Mouse (Mus musculus): ENCODE data around the gene Cul7.

The Cul7 gene

DNA sequence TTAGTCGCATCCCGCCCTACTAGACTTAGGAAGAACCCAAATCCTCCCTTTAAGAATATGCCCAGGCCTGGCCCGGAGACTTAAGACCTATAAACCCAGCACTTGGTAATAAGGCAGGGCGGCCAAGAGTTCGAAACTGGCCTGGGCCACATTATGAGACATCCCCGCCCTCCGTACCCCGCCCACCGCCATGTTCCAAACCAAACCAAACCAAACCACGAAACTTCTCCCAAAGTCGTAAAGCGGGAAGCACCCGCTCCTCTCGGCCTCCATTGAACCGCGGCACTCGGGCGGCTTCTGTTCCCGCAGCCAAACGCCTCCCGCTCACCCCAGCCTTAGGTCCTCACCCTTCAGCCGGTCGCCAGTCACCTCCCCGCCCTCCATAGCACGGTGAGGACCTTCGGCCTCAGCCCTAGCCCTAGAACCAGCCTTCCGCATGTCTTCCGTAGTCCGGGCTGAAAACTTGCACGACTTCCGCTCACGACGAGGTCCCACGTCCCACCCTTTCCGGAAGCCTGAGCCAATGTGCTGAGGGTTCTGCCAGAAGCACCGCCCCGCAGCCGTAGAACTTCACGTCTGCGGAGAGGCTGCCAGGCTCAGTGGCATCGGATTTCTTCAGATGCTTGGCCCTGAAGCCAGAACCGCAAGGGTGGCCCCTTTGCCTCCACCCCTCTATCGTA, 23.9 kb downstream of the Cul7 start, which contains the start of gene Rrp36:
TSS of gene Rrp36 (minus strand) at position 503 of the 680 bp plus-strand sequence.
- peak; percentile 88 for DNase-seq

DNA sequence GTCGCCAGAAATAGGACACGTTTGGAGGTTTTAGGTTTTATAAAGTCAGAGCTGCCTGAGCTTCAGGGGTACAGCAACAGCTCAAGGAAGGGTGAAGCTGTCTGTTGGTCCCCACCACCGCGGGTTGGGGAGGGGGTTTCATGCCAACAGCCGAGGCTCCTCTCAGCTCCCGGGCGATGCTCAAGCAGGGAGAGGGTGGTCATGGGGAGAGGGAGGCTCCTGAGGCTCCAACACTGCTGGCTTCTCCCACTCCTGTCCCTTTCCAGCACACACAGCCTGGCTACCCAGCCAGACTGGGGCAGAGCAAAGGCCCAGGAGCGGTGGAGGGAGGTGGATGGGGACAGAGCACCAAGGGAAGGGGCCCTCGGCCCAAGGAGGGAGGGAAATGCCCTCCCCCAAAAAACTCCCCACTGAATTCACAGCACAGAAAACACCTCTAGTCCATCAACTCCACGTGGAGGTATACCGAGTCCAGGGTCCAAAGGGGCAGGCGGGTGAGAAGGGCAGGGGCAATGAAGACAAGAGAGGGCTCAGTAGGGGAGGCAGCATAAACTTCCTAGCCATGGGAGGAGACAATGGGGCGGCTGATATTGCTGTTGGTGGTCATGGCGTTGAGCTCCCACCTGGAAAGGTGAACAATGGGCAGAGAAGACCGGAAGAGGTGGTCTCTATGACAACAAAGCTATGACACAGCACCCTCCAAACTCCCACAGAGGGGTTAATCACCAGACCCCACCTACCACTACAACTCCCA, 24.6 kb downstream of the Cul7 start:
- DNase-seq = no peak

DNA sequence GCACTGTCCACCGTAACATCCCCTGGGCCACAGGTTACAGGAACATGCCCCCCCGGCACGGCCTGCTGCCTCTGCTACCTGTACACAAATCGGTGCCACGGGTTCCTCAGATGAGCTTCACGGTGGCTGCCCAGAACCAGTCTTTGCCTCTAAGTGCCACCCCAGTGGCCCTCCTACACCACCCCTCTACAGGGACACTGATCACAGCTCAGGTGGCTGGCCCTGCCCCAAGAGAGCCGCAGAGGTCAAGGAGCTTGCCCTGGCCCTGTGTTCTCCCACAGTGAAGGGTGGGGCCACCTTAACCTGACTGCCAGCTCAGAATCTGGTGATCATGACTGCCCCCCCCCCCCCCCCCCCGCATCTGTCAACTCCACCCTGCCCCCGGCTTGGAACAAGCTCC, 28.3 kb downstream of the Cul7 start, which contains the start of gene Mea1:
TSS of gene Mea1 (plus strand) at position 378 of the 400 bp plus-strand sequence.
- DNase-seq = no peak

GRCm38 (mm10) chr17:46678911-46679310, 28.8 kb downstream of the Cul7 start:
- no peak for DNase-seq

DNA sequence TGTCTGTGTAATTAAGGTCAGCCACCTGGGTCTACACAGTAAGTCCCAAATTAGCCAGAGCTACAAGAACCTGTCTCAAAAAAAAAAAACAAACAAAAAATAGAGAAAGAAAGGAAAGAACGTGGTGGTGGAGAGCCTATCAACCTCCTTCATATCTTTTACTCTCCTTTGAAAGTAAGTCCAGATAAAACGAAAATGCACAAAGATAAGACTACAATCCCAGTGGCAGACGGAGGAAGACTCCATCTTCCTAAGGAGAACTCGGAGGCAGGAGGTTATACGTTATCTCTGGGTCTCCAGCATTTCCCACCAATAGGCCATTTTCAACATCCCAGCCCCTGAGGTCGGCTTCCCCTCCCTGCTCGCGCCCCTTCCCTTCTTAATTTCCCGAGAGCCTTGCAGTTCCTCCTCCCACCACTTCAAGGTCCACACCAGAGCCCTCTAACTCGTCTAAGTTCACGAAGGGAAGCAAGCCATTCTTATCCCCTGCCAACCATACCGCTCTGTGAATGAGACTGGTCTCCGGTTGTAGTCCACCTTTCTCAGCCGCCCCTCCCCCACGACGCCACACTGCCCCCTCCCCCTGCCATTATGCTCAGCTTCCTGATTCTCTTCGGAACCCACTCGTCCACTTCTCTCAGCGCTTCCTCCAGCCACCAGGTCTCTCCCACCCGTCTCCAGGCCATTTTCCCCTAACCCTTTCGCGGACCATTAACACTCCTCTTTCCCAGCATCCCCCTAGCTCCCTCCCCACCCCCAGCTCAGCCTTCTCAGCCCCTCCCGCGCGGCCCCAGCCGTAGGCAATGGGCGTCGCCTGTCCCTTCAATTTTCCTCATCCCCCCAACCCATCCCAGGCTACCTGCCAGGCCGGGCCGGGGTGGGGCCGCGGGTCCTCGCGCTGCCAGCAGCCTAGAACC, 30.0 kb downstream of the Cul7 start:
- peak; percentile 69 for DNase-seq

DNA sequence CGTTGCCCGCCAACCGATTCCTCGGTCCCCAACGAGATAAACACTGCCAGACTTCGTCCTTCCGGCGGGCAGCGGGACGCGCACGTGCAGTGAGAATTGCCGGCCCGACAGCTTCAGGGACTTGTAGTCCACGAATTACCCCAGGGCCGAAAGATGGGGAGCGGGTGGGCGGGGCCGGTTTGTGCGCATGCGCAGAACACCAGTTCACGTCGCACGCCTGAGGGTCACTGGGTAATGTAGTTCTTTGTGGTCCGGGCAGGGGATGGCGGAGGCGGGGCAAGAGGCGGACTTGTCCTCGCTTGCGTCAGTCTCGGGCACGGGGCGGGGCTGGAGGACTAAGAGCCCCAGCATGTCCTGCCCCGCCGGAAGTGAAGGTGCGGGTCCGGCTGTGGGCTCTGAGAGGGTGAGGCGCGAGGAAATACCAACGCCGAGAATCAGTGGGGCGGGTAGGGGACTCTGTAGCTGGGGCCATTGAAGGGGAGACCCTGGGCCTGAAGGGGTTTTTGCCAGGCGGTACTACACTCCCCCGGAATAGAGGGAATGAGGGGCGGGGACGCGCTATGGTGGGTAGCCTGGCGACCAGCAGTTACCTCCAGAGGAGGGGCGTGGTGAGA, 30.7 kb downstream of the Cul7 start, which contains the start of gene Klhdc3:
TSS of gene Klhdc3 (minus strand) at position 155 of the 614 bp plus-strand sequence.
- peak; percentile 99 for DNase-seq

DNA sequence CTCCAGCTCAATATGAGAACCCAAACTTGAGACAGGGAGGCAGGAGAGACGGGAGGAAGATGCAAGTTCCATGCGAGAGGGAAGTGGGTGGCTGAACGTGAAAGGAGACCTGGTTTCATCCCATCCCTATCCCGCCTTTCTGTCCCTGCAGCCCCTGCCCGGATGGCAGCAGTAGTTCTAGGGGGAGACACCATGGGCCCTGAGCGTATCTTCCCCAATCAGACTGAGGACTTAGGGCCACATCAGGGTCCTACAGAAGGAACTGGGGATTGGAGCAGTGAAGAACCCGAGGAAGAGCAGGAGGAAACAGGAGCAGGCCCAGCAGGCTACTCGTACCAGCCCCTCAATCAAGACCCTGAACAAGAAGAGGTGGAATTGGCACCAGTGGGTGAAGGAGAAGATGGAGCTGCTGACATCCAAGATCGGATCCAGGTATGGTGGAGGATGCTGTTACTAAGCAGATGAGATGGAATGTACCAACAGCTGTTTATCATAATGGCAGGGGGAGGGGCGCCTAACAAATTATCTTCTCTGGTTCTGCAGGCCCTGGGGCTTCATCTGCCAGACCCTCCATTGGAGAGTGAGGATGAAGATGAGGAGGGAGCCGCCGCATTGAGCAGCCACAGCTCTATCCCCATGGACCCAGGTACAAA, 31.5 kb downstream of the Cul7 start:
- no peak for DNase-seq

DNA sequence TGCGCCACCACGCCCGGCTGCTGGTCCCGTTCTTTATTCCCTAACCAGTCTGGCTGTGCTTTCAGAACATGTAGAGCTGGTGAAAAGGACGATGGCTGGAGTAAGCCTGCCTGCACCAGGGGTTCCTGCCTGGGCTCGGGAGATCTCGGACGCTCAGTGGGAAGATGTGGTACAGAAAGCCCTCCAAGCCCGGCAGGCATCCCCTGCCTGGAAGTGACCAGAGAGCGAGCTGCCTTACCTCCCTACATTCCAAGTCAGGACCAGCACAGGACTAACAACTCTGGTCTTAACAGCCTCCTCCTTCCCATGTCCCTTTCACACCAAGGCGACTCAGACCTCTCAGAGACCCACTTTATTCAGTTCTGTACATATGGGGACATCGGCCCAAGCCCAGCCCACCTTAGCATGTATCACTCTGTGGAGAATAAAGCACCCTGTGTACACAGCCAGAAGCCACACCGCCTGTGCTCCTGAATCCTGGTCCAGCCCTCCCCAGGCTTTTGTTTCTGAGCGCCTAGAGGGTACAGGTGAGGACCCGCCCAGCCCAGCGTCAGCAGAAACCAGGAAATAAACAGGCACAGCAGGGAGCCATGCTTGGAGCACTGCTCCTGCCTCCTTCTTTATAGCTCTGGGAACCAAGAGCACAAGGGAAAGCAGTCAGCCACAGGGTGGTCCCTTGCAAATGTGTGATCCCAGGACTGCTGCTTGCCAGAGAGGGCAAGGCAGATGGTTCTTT, 32.7 kb downstream of the Cul7 start:
- no peak for DNase-seq

- DNase-seq = no peak
These were observed 35.8 kb downstream of the Cul7 start for GRCm38 (mm10) chr17:46685913-46686312.

- no peak for DNase-seq
These were observed 40.5 kb downstream of the Cul7 start for GRCm38 (mm10) chr17:46690665-46691064.

GRCm38 (mm10) chr17:46691390-46691789, 41.3 kb downstream of the Cul7 start:
- no peak for DNase-seq

DNA sequence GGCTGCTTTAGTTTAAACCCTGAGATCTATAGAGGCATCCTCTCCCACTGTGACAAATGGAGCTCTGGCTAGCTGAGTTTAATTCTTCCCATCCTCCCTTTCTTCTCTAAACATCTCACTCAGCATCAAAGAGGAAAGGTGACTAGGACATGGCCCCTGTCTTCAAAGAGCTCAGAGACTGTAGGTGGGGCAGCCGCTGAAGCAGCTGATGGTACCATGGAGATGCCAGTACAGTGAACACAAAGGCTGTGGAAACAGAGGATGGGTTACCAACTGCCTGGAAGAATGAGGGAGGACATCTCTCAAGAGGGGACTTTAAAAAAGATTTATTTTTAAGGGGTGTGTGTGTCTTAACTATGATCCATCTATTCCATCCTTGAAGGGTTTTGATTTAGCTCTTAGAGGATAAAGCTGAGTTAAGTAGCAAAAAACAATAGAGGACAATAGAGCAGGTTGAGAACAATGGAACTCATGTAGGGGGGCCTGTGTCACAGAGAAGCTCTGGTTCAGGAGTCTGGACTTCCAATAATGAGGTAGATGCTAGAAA, 44.5 kb downstream of the Cul7 start:
- no peak for DNase-seq

DNA sequence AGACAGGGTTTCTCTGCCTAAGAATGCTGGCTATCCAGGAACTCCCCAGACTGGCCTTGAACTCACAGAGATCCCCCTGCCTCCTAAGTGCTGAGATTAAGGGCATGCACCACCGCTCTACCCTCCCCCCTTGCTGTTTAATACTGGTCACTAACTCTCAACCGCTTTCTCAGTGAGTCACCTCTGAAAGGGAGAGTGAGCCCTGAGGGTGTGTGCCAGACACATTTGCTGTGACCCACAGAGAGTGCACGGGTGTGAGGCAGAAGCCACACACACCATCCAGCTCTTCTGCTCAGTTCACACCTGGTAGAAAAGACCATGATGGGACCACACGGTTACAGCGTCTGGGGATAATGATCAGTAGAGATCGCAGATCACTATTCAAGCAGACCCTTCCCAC, 48.4 kb downstream of the Cul7 start:
- no peak for DNase-seq

GRCm38 (mm10) chr17:46699245-46699644, 49.1 kb downstream of the Cul7 start:
- no peak for DNase-seq

DNA sequence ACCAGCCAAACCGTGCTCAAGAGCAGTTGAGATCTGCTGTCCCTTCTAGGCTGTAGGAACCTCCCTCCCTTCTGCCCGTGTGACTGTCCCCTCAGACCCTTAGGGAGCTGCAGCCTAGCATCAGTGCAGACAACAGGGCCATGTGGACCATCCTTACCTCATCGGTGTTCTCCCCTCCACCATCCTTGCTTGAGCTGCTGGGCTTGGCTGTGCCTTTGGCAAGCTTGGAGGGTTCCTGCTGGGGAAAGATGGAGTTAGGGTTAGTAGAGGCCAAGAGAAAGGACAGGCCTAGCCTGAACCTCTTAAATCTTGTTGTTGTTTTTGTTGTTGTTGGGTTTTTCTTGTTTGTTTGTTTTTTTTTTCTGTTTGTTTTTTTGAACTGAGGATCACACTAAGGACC, 49.8 kb downstream of the Cul7 start:
- DNase-seq = no peak

GRCm38 (mm10) chr17:46701489-46701888, 51.4 kb downstream of the Cul7 start:
- DNase-seq = no peak

- no peak for DNase-seq
These were observed 52.0 kb downstream of the Cul7 start for GRCm38 (mm10) chr17:46702100-46702499.

DNA sequence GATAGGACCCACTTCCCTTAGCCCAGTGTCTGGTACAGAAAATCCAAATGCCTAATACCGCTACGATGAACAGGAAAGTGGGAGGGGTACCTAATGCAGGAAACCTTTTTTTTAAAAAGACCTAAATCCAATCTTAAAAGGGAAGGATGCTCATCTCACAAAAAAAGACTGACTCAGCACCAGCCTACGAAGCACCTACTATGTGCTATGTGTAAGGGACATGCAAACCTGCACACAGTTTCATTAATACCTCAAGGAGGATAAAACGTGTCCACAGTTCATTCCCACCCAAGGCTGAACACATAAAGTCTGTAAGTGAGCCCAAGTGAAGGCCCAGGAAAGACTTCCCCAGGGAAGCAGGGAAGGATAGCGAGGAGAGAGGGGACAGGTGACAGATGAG, 52.4 kb downstream of the Cul7 start:
- DNase-seq = no peak

- DNase-seq = no peak
These were observed 54.1 kb downstream of the Cul7 start for GRCm38 (mm10) chr17:46703971-46704886.

Measured in right cerebral cortex, postnatal 14 days (tissue).